Mouse (Mus musculus) hindbrain, embryonic 15.5 days (tissue): ENCODE data around the gene Ufd1. TPM values are rescaled to one million over a fixed set of nuclear protein-coding genes. Genes with fewer than 3 reads are reported as not detected.
"Not testable (repeated sequence)": the region's sequence is repeated elsewhere in the genome, so short reads cannot be mapped to it uniquely, and the experiment has no call there.

Source experiments
- ATAC-seq: fragments of 200-750 bp; cut with Nextera tagmentation; 2 replicates; pipeline ENCODE4 v1.8.0; 2017; ENCODE audit warnings: low read depth, moderate number of reproducible peaks, moderate TSS enrichment; ENCODE audit not compliant: low FRiP score
- H3K27ac ChIP-seq: fragments of 300-500 bp; sonication (generic); replicated peaks from 2 replicates; pipeline ENCODE4 v1.5.1; 2015; ENCODE audit warnings: mild to moderate bottlenecking, inconsistent platforms
- H3K27me3 ChIP-seq: fragments of 300-500 bp; sonication (generic); 2 replicates; pipeline ENCODE4 v1.6.1; 2015; ENCODE audit warnings: control low read depth, inconsistent platforms
- H3K36me3 ChIP-seq: fragments of 300-500 bp; sonication (generic); 2 replicates; pipeline ENCODE4 v1.6.1; 2015; ENCODE audit warnings: control low read depth, inconsistent platforms
- H3K4me1 ChIP-seq: fragments of 300-500 bp; sonication (generic); replicated peaks from 2 replicates; pipeline ENCODE4 v1.6.1; 2015; ENCODE audit warnings: control low read depth, inconsistent platforms
- H3K4me2 ChIP-seq: fragments of 300-500 bp; sonication (generic); 2 replicates; pipeline ENCODE4 v1.6.1; 2015; ENCODE audit warnings: moderate library complexity, mild to moderate bottlenecking, inconsistent platforms
- H3K4me3 ChIP-seq: fragments of 300-500 bp; sonication (generic); 2 replicates; pipeline ENCODE4 v1.5.1; 2015; ENCODE audit warnings: mild to moderate bottlenecking, inconsistent platforms
- H3K9ac ChIP-seq: fragments of 300-500 bp; sonication (generic); 2 replicates; pipeline ENCODE4 v1.6.1; 2015; ENCODE audit warnings: inconsistent platforms
- H3K9me3 ChIP-seq: fragments of 300-500 bp; sonication (generic); 2 replicates; pipeline ENCODE4 v1.6.1; 2016; ENCODE audit warnings: control low read depth, inconsistent platforms
- WGBS: fragments of 180-500 bp; shearing (Covaris S2); methylation state at CpG from one replicate; pipeline ENCODE4 v1.1.7; 2015; 5-methylcytosine and 5-hydroxymethylcytosine counted together
- polyA plus RNA-seq: library from polyadenylated mRNA; unstranded; fragments of >200 nt; fragmentation: Nextera tagmentation; extraction: Ambion mirVana; gene quantifications from 2 replicates; pipeline ENCODE4 v1.2.1, GENCODE M21; 2015

Gene Ufd1
- polyA plus RNA-seq, 1 experiment from 2014 or later, result 105 TPM

- not testable (repeated sequence) for H3K27ac ChIP-seq, H3K9me3 ChIP-seq, H3K4me3 ChIP-seq, H3K4me2 ChIP-seq, H3K27me3 ChIP-seq, ATAC-seq, H3K4me1 ChIP-seq, H3K9ac ChIP-seq
- 96% methylated on average over 1 of the region's 1 CpGs for WGBS
- peaks cover 35% of the 10 kb centered on the region for H3K36me3 ChIP-seq
Observed at GRCm38 (mm10) chr16:18870495-18870894, 58.9 kb downstream of the Ufd1 start.

DNA sequence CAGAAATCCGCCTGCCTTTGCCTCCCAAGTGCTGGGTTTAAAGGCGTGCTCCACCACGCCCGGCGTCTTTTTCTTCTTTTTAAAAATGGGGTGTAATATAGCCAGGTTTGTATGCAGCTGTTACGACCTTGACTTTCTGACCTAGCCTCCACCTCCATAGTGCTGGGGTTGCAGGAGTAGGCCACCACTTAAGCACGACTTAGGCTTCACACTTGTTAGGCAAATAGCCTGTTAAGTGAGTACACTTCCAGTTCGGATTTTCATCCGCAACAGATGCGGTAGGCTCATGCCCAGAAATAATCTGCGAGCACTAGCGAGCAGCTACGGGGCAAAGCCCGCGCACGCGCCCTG is 64.5 kb downstream of the Ufd1 start:
- WGBS, result 1% methylated on average over 17 of the region's 17 CpGs
- Histone ChIP-seq H3K27ac (peak overlapping the region; percentile 97), H3K4me2 (peak overlapping the region; percentile 85), H3K27me3 (no peaks in the 10 kb centered on the region), H3K36me3 (peaks cover 26% of the 10 kb centered on the region), H3K9me3 (no peaks in the 10 kb centered on the region), H3K4me3 (peak overlapping the region; percentile 94), H3K9ac (peak overlapping the region; percentile 94), H3K4me1 (peaks cover 37% of the 10 kb centered on the region)
- no peak for ATAC-seq

DNA sequence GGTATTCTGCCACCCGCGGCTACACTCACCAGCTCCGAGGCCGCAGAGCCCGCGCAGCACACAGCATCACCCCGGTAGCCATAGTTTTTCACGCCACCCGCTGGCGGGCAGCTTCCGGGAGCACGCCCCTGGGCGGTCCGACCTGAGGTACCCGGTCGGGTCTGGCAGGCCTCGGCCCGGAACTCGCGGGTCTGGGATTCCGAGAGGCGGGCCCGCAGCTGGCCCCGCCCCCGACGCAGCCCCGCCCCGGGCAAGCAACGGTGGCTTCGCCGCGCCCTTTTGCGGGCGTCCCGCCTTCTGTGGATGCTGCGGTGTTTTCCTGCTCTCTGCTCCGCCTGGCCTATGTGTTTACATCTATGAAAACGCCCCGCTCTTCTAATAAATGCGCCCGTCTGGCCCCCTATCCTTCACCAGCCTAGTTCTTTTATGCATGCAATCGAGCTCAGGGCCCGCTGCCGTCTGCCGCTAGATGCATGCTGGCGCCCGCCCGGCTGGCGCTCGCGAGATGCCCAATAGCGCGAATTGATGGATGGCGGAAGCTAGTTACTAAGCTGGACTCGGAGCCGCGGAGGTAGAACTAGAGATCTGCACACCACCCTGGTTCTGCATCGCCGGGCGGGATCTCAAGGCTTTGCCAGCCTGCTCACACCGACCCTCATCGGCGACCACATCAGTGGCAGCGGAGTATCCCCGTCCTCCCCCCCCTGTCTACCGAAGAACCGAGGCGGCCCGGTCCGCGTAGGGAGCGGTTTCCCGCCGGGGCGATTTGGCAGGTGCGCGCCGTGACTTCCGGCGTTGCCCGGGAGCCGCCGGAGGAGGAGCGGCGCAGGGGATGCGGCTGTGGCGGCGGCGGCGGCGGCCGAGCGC is 65.1 kb downstream of the Ufd1 start, which contains the start of the genes Mrpl40 and Hira:
TSS of gene Mrpl40 (minus strand) at position 421 of the 867 bp plus-strand sequence.
TSS of gene Hira (plus strand) at position 596 of the 867 bp plus-strand sequence.
- Histone ChIP-seq H3K27ac (peak within 1 kb of the TSS; percentile 97), H3K27me3 (no peaks in the 10 kb centered on the region), H3K4me3 (peak within 1 kb of the TSS; percentile 94), H3K4me2 (peak within 1 kb of the TSS; percentile 85), H3K9ac (peak within 1 kb of the TSS; percentile 94), H3K36me3 (peaks cover 20% of the 10 kb centered on the region), H3K4me1 (peaks cover 37% of the 10 kb centered on the region), H3K9me3 (no peaks in the 10 kb centered on the region)
- WGBS, result under 1% methylated on average over 75 of the region's 93 CpGs
- ATAC-seq, result peak; percentile 91

- under 1% methylated on average over 37 of the region's 43 CpGs for WGBS
- ATAC-seq, result peak; percentile 51
- Histone ChIP-seq H3K4me2 (peak overlapping the region; percentile 85), H3K27ac (peak overlapping the region; percentile 97), H3K36me3 (peaks cover 12% of the 10 kb centered on the region), H3K9ac (peak overlapping the region; percentile 94), H3K4me1 (peaks cover 37% of the 10 kb centered on the region), H3K27me3 (no peaks in the 10 kb centered on the region), H3K4me3 (peak overlapping the region; percentile 94), H3K9me3 (no peaks in the 10 kb centered on the region)
Observed at GRCm38 (mm10) chr16:18877386-18878090, 66.0 kb downstream of the Ufd1 start.

- WGBS, result 21% methylated on average over 20 of the region's 20 CpGs
- ATAC-seq, result no peak
- Histone ChIP-seq H3K9ac (peak overlapping the region; percentile 94), H3K27me3 (no peaks in the 10 kb centered on the region), H3K4me3 (peak overlapping the region; percentile 94), H3K9me3 (no peaks in the 10 kb centered on the region), H3K36me3 (peaks cover 8% of the 10 kb centered on the region), H3K27ac (peak overlapping the region; percentile 97), H3K4me2 (peak overlapping the region; percentile 85), H3K4me1 (peaks cover 37% of the 10 kb centered on the region)
Observed at GRCm38 (mm10) chr16:18878091-18878720, 66.6 kb downstream of the Ufd1 start.

DNA sequence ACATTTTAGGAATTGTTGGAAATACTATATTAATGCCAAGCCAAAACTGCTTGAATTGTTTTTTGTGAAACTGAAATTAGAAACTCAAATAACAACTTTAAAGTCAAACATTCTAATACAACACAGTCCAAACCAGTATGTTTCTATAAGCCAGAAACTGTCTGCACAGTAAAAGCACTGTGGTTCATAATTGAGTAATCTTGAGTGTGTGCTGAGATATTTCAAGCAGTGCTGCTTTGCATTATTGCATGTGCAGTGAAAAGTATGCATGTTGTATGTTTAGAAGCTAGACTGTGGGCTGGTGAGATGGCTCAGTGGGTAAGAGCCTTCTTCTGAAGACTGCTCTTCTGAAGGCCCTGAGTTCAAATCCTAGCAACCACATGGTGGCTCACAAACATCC is 72.5 kb downstream of the Ufd1 start:
- Histone ChIP-seq H3K4me1 (peaks cover 18% of the 10 kb centered on the region), H3K4me3 (no peak overlapping the region), H3K27me3 (no peaks in the 10 kb centered on the region), H3K9ac (no peak overlapping the region), H3K36me3 (no peaks in the 10 kb centered on the region), H3K4me2 (no peak overlapping the region), H3K9me3 (no peaks in the 10 kb centered on the region), H3K27ac (no peak overlapping the region)
- ATAC-seq, result no peak

Other genes starting within 250 kb of the Ufd1 start
- gene Tbx1, start 221.1 kb upstream of the Ufd1 start, polyA plus RNA-seq, result 1.1 and 1.2 TPM in 2 replicates
- 11.8 and 14.8 TPM in 2 replicates for gene Gp1bb, start 189.4 kb upstream of the Ufd1 start, polyA plus RNA-seq
- 14.8 and 18.8 TPM in 2 replicates for gene Gm49601, start 185.4 kb upstream of the Ufd1 start, polyA plus RNA-seq
- gene Sept5, start 181.8 kb upstream of the Ufd1 start, polyA plus RNA-seq, result 192 and 212 TPM in 2 replicates
- 110 and 117 TPM in 2 replicates for gene Cldn5, start 34.9 kb upstream of the Ufd1 start, polyA plus RNA-seq
- gene Cdc45, start 208 bp downstream of the Ufd1 start, polyA plus RNA-seq, result 11.1 and 11.3 TPM in 2 replicates
- gene 2510002D24Rik, start 24.8 kb downstream of the Ufd1 start, polyA plus RNA-seq, result 39.2 and 44.8 TPM in 2 replicates
- gene Gm28539, start 24.8 kb downstream of the Ufd1 start, polyA plus RNA-seq, result 0.17 TPM in 1 of 2 replicates, not detected in the other
- gene Mrpl40, start 65.1 kb downstream of the Ufd1 start, polyA plus RNA-seq, result 82.5 and 88.1 TPM in 2 replicates
- 19.1 and 21.2 TPM in 2 replicates for gene Hira, start 65.3 kb downstream of the Ufd1 start, polyA plus RNA-seq